Mouse (Mus musculus) stomach, postnatal 0 days (tissue): ENCODE measurements around the gene Lrrc15. TPM values are rescaled to one million over a fixed set of nuclear protein-coding genes. Genes with fewer than 3 reads are reported as not detected.

ENCODE experiments used
- ATAC-seq: fragments of 200-750 bp; cut with Nextera tagmentation; 2 replicates; pipeline ENCODE4 v1.8.0; 2017; ENCODE audit not compliant: low FRiP score, low TSS enrichment
- DNase-seq: peaks from one replicate; pipeline ENCODE4 v3.0.0-alpha.2; 2016; ENCODE audit warnings: low spot score
- H3K27ac ChIP-seq: fragments of 300-500 bp; sonication (generic); replicated peaks from 2 replicates; pipeline ENCODE4 v1.5.1; 2014; ENCODE audit warnings: mild to moderate bottlenecking, control low read depth
- H3K27me3 ChIP-seq: fragments of 300-500 bp; sonication (generic); 2 replicates; pipeline ENCODE4 v1.6.1; 2014; ENCODE audit warnings: low read length; ENCODE audit not compliant: control insufficient read depth, insufficient read depth
- H3K36me3 ChIP-seq: fragments of 300-500 bp; sonication (generic); 2 replicates; pipeline ENCODE4 v1.6.1; 2014; ENCODE audit warnings: low read length, mixed read lengths; ENCODE audit not compliant: control insufficient read depth, insufficient read depth
- H3K4me1 ChIP-seq: fragments of 300-500 bp; sonication (generic); replicated peaks from 2 replicates; pipeline ENCODE4 v1.6.1; 2014; ENCODE audit warnings: antibody characterized with exemption; ENCODE audit not compliant: control insufficient read depth, insufficient read depth
- H3K4me2 ChIP-seq: fragments of 300-500 bp; sonication (generic); replicated peaks from 2 replicates; pipeline ENCODE4 v1.6.1; 2014; ENCODE audit warnings: low read depth, mild to moderate bottlenecking, control low read depth, moderate library complexity
- H3K4me3 ChIP-seq: fragments of 300-500 bp; sonication (generic); 2 replicates; pipeline ENCODE4 v1.5.1; 2014; ENCODE audit warnings: low read depth, low read length, control low read depth
- H3K9ac ChIP-seq: fragments of 300-500 bp; sonication (generic); 2 replicates; pipeline ENCODE4 v1.6.1; 2014; ENCODE audit warnings: mild to moderate bottlenecking, low read length, control low read depth, mixed read lengths
- H3K9me3 ChIP-seq: fragments of 300-500 bp; sonication (generic); 2 replicates; pipeline ENCODE4 v1.6.1; 2016; ENCODE audit warnings: low read length; ENCODE audit not compliant: control insufficient read depth
- CTCF ChIP-seq: IDR thresholded peaks from 2 replicates; pipeline ENCODE4 v1.5.1; 2016; ENCODE audit warnings: antibody characterized with exemption, low read depth, mild to moderate bottlenecking, moderate library complexity
- EP300 ChIP-seq: optimal IDR thresholded peaks from 2 replicates; pipeline ENCODE3; 2016; ENCODE audit warnings: antibody characterized with exemption
- WGBS: fragments of 180-500 bp; shearing (Covaris S2); extraction: QIAGEN DNeasy Blood & Tissue Kit; methylation state at CpG from one replicate; pipeline ENCODE4 v1.1.7; 2014; 5-methylcytosine and 5-hydroxymethylcytosine counted together
- polyA plus RNA-seq: library from polyadenylated mRNA; unstranded; fragments of >200 nt; fragmentation: Nextera tagmentation; extraction: Ambion mirVana; gene quantifications from 2 replicates; pipeline ENCODE4 v1.2.1, GENCODE M21; 2015

Gene Lrrc15
- polyA plus RNA-seq, 1 experiment from 2014 or later, result 0.87 TPM

DNA sequence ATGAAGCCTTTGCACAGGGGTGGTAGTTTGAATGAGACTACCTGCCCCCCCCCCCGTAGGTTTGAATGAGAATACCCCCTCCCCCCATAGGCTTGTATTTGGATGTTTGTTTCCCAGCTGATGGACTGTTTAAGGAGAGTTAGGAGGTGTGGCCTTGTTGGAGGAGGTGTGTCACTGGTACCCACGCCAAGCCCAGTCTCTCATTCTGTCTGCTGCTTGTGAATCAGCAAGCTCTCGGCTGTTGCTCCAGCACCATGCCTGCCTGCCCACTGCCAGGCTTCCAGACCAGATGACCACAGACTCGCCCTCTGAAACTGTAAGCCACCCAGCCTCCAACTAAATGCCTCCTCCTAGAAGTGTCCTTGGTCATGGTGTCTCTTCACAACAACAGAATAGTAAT, 19.9 kb downstream of the Lrrc15 start:
- H3K9me3 ChIP-seq, result no peaks in the 10 kb centered on the region
- no peaks in the 10 kb centered on the region for H3K27me3 ChIP-seq
- DNase-seq (no peak), ATAC-seq (no peak)
- no peaks in the 10 kb centered on the region for H3K4me1 ChIP-seq
- no peak overlapping the region for H3K27ac ChIP-seq
- H3K4me2 ChIP-seq, result no peak overlapping the region
- 57% methylated on average over 4 of the region's 4 CpGs for WGBS
- no peak for TF ChIP-seq CTCF
- TF ChIP-seq EP300, result no peak
- no peak overlapping the region for H3K9ac ChIP-seq
- no peaks in the 10 kb centered on the region for H3K36me3 ChIP-seq
- H3K4me3 ChIP-seq, result no peak overlapping the region

DNA sequence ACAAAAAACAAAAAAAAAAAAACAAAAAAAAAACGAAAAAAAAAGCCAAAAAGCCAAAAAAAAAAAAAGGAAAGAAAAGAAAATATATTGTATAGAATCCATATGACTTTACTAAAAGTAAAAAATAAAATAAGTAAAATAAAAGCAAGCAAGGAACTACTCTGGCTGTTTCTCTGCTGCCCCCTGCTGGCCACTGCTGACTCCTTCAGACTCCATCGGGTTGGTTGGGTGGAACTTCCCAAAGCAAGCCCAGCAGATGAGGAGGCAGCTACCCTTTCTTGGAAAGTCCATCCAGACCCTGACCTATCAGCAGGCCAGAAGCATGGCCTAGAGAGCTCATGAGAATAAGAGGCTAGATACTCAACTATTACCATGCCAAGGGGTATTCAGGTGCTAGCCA, 20.4 kb downstream of the Lrrc15 start:
- TF ChIP-seq CTCF (peak; percentile 87), EP300 (no peak)
- H3K4me3 ChIP-seq, result no peak overlapping the region
- no peak overlapping the region for H3K27ac ChIP-seq
- H3K4me2 ChIP-seq, result no peak overlapping the region
- H3K4me1 ChIP-seq, result no peaks in the 10 kb centered on the region
- no peaks in the 10 kb centered on the region for H3K36me3 ChIP-seq
- H3K9me3 ChIP-seq, result no peaks in the 10 kb centered on the region
- DNase-seq, result peak; percentile 85
- no peak overlapping the region for H3K9ac ChIP-seq
- no peak for ATAC-seq
- 0% methylated on average over 2 of the region's 2 CpGs for WGBS
- no peaks in the 10 kb centered on the region for H3K27me3 ChIP-seq

DNA sequence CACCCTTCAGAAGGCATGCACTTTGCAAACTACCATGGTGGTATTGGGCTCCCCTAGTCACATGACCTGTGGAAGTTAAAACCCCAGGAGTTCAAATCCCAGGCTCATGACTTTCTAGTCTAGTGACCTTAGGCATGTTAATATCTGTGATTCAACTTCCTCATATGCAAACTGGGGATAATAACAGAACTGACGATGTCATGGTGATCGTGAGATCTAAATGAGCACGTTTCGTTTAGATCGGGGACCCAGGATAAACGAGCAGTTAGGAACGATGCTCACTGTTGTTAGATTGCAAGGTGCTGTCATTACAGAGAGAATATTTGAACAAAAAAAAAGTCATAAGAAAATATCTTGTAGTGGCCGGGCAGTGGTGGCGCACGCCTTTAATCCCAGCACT, 20.9 kb downstream of the Lrrc15 start:
- 85% methylated on average over 10 of the region's 10 CpGs for WGBS
- H3K27me3 ChIP-seq, result no peaks in the 10 kb centered on the region

DNA sequence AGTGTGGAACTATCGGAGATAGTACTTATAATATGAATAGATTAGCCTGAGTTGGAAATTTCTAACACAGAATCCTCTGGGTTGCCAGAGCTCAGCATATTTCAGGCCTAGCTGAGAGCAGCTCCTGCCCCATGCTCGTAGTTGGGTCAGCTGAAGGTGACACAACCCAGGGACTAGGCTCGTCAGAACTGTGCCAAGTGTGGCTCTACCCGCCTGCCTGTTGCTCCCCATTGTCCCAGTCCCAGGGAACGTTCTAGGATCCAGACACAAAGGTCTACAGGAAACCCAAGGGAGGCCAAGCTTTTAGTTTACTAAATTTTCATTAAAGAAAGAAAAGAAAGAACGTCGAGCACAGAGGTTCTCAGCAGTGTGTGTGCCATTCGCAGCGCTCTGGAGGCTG, 21.7 kb downstream of the Lrrc15 start:
- no peak overlapping the region for H3K4me3 ChIP-seq
- no peaks in the 10 kb centered on the region for H3K4me1 ChIP-seq
- H3K9me3 ChIP-seq, result no peaks in the 10 kb centered on the region
- H3K9ac ChIP-seq, result no peak overlapping the region
- ATAC-seq (no peak), DNase-seq (no peak)
- H3K4me2 ChIP-seq, result no peak overlapping the region
- no peaks in the 10 kb centered on the region for H3K27me3 ChIP-seq
- TF ChIP-seq EP300 (no peak), CTCF (no peak)
- WGBS, result 87% methylated on average over 9 of the region's 9 CpGs
- no peak overlapping the region for H3K27ac ChIP-seq
- no peaks in the 10 kb centered on the region for H3K36me3 ChIP-seq

More for the DNA sequence above, 20.9 kb downstream of the Lrrc15 start:
- Histone ChIP-seq H3K36me3 (no peaks in the 10 kb centered on the region), H3K4me2 (no peak overlapping the region), H3K9ac (no peak overlapping the region), H3K9me3 (no peaks in the 10 kb centered on the region), H3K4me1 (no peaks in the 10 kb centered on the region), H3K27ac (no peak overlapping the region), H3K4me3 (no peak overlapping the region)
- no peak for ATAC-seq
- TF ChIP-seq CTCF, result no peak
- TF ChIP-seq EP300, result no peak
- DNase-seq, result no peak

DNA sequence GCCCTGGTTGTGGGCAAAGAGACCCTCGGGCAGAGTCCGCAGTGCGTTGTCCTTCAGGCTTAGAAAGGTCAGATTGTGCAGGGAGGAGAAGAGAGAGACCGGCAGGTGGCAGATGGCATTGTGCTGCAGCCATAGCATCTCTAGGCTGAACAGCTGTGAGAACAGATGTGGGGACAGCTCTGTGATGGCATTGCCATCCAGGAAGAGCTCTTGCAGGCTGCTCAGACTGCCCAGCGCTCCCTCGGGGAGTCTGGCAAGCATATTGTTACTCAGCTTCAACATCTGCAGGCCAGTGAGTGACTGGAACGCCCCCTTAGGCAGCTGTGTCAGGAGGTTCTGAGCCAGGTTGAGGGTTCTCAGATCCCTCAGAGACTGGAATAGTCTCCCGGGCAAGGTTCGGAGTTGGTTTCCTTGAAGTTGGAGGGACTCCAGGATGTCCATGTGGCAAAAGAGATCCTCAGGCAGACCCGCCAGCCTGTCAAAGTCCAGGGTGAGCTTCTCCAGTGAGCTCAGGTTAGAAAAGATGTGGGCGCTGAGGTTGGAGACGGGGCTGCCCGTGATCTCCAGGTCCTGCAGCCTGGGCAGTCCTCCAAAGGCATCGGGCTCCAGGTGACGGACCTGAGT, 22.9 kb downstream of the Lrrc15 start:
- Histone ChIP-seq H3K4me2 (no peak overlapping the region), H3K4me3 (no peak overlapping the region), H3K27me3 (no peaks in the 10 kb centered on the region), H3K9ac (no peak overlapping the region), H3K36me3 (no peaks in the 10 kb centered on the region), H3K4me1 (no peaks in the 10 kb centered on the region), H3K9me3 (no peaks in the 10 kb centered on the region), H3K27ac (no peak overlapping the region)
- TF ChIP-seq EP300 (no peak), CTCF (no peak)
- no peak for DNase-seq
- no peak for ATAC-seq
- 85% methylated on average over 15 of the region's 15 CpGs for WGBS

DNA sequence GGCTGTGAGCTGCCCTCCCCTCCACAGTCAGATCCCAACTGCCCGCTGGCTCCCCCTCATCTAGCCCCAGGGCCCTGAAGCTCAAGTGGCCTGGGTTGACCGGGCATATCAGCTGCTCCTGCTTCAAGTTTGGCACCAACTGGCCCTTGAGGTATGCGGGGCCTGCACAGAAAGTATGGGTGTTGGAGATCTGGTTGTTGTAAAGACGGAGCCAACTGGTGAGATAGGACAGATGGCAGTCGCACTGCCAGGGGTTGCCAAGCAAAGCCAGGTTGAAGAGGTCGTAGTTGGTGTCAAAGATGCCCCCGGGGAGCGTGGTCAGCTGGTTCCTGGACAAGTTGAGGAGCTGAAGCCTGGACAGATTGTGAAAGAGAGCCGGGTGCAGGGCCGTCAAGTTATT, 23.6 kb downstream of the Lrrc15 start:
- no peak for ATAC-seq

More for the DNA sequence above, 23.6 kb downstream of the Lrrc15 start:
- DNase-seq, result no peak
- H3K27me3 ChIP-seq, result no peaks in the 10 kb centered on the region
- H3K9me3 ChIP-seq, result no peaks in the 10 kb centered on the region
- no peak overlapping the region for H3K9ac ChIP-seq
- no peaks in the 10 kb centered on the region for H3K36me3 ChIP-seq
- no peak overlapping the region for H3K27ac ChIP-seq
- no peaks in the 10 kb centered on the region for H3K4me1 ChIP-seq
- no peak for TF ChIP-seq EP300
- no peak for TF ChIP-seq CTCF
- 86% methylated on average over 10 of the region's 10 CpGs for WGBS
- H3K4me3 ChIP-seq, result no peak overlapping the region
- H3K4me2 ChIP-seq, result no peak overlapping the region
